Mouse (Mus musculus): ENCODE measurements around the gene Sh3rf3. TPM values are rescaled to one million over a fixed set of nuclear protein-coding genes. Genes with fewer than 3 reads are reported as not detected.

Gene Sh3rf3
- polyA plus RNA-seq, 1 experiment, result 6.0 TPM

- H3K36me3 ChIP-seq (ENCODE audit: control insufficient read depth, insufficient read depth, low read length), result no peaks in the 10 kb centered on the region
- peaks cover 5% of the 10 kb centered on the region; the same call in 1 of the 2 replicates for H3K4me1 ChIP-seq (replicated peaks; ENCODE audit: control insufficient read depth, insufficient read depth, low read length)
- WGBS, result 22% methylated on average over 20 of the region's 20 CpGs
- DNase-seq, result peak; percentile 40
- TF ChIP-seq POLR2A (IDR thresholded peaks at IDR 0.05; ENCODE audit: control insufficient read depth, extremely low read depth, insufficient read depth, low read length, poor library complexity) (no peak), CTCF (IDR thresholded peaks at IDR 0.05; ENCODE audit: borderline replicate concordance, control insufficient read depth, extremely low read depth, insufficient read depth, low read length, poor library complexity) (no peak)
- no peak overlapping the region for H3K27ac ChIP-seq (ENCODE audit: control insufficient read depth, insufficient read depth, low read length)
- no peak overlapping the region for H3K4me3 ChIP-seq (ENCODE audit: control insufficient read depth, insufficient read depth, low read length)
- no peaks in the 10 kb centered on the region for H3K27me3 ChIP-seq (ENCODE audit: control insufficient read depth, insufficient read depth, low read length)
Measured at GRCm38 (mm10) chr10:59131926-59132628, 318.9 kb downstream of the Sh3rf3 start.

GRCm38 (mm10) chr10:59133478-59134009 lies 320.4 kb downstream of the Sh3rf3 start:
- DNase-seq, result no peak
- TF ChIP-seq POLR2A (IDR thresholded peaks at IDR 0.05; ENCODE audit: control insufficient read depth, extremely low read depth, insufficient read depth, low read length, poor library complexity) (no peak), CTCF (IDR thresholded peaks at IDR 0.05; ENCODE audit: borderline replicate concordance, control insufficient read depth, extremely low read depth, insufficient read depth, low read length, poor library complexity) (no peak)
- Histone ChIP-seq H3K27ac (ENCODE audit: control insufficient read depth, insufficient read depth, low read length) (no peak overlapping the region), H3K4me1 (replicated peaks; ENCODE audit: control insufficient read depth, insufficient read depth, low read length) (peaks cover 5% of the 10 kb centered on the region; the same call in 1 of the 2 replicates), H3K36me3 (ENCODE audit: control insufficient read depth, insufficient read depth, low read length) (no peaks in the 10 kb centered on the region), H3K27me3 (ENCODE audit: control insufficient read depth, insufficient read depth, low read length) (no peaks in the 10 kb centered on the region), H3K4me3 (ENCODE audit: control insufficient read depth, insufficient read depth, low read length) (no peak overlapping the region)
- WGBS, result 92% methylated on average over 8 of the region's 8 CpGs

GRCm38 (mm10) chr10:59149956-59150383 lies 336.8 kb downstream of the Sh3rf3 start:
- no peaks in the 10 kb centered on the region for H3K4me1 ChIP-seq (replicated peaks; ENCODE audit: control insufficient read depth, insufficient read depth, low read length)

GRCm38 (mm10) chr10:59150938-59151657 lies 337.9 kb downstream of the Sh3rf3 start:
- Histone ChIP-seq H3K27me3 (ENCODE audit: control insufficient read depth, insufficient read depth, low read length) (no peaks in the 10 kb centered on the region), H3K36me3 (ENCODE audit: control insufficient read depth, insufficient read depth, low read length) (no peaks in the 10 kb centered on the region), H3K4me3 (ENCODE audit: control insufficient read depth, insufficient read depth, low read length) (no peak overlapping the region), H3K4me1 (replicated peaks; ENCODE audit: control insufficient read depth, insufficient read depth, low read length) (no peaks in the 10 kb centered on the region), H3K27ac (ENCODE audit: control insufficient read depth, insufficient read depth, low read length) (no peak overlapping the region)
- 95% methylated on average over 10 of the region's 10 CpGs for WGBS
- TF ChIP-seq CTCF (IDR thresholded peaks at IDR 0.05; ENCODE audit: borderline replicate concordance, control insufficient read depth, extremely low read depth, insufficient read depth, low read length, poor library complexity), result no peak
- no peak for TF ChIP-seq POLR2A (IDR thresholded peaks at IDR 0.05; ENCODE audit: control insufficient read depth, extremely low read depth, insufficient read depth, low read length, poor library complexity)
- no peak for DNase-seq

More at GRCm38 (mm10) chr10:59149956-59150383, 336.8 kb downstream of the Sh3rf3 start:
- H3K36me3 ChIP-seq (ENCODE audit: control insufficient read depth, insufficient read depth, low read length), result no peaks in the 10 kb centered on the region
- TF ChIP-seq POLR2A (IDR thresholded peaks at IDR 0.05; ENCODE audit: control insufficient read depth, extremely low read depth, insufficient read depth, low read length, poor library complexity) (no peak), CTCF (IDR thresholded peaks at IDR 0.05; ENCODE audit: borderline replicate concordance, control insufficient read depth, extremely low read depth, insufficient read depth, low read length, poor library complexity) (no peak)
- no peak overlapping the region for H3K27ac ChIP-seq (ENCODE audit: control insufficient read depth, insufficient read depth, low read length)
- DNase-seq, result peak; percentile 27
- WGBS, result 17% methylated on average over 8 of the region's 8 CpGs
- H3K4me3 ChIP-seq (ENCODE audit: control insufficient read depth, insufficient read depth, low read length), result no peak overlapping the region
- H3K27me3 ChIP-seq (ENCODE audit: control insufficient read depth, insufficient read depth, low read length), result no peaks in the 10 kb centered on the region

- TF ChIP-seq CTCF (IDR thresholded peaks at IDR 0.05; ENCODE audit: borderline replicate concordance, control insufficient read depth, extremely low read depth, insufficient read depth, low read length, poor library complexity) (no peak), POLR2A (IDR thresholded peaks at IDR 0.05; ENCODE audit: control insufficient read depth, extremely low read depth, insufficient read depth, low read length, poor library complexity) (no peak)
- H3K4me3 ChIP-seq (ENCODE audit: control insufficient read depth, insufficient read depth, low read length), result no peak overlapping the region
- WGBS, result 85% methylated on average over 5 of the region's 5 CpGs
- no peak overlapping the region for H3K27ac ChIP-seq (ENCODE audit: control insufficient read depth, insufficient read depth, low read length)
- no peak for DNase-seq
- H3K4me1 ChIP-seq (replicated peaks; ENCODE audit: control insufficient read depth, insufficient read depth, low read length), result no peaks in the 10 kb centered on the region
- H3K36me3 ChIP-seq (ENCODE audit: control insufficient read depth, insufficient read depth, low read length), result no peaks in the 10 kb centered on the region
- H3K27me3 ChIP-seq (ENCODE audit: control insufficient read depth, insufficient read depth, low read length), result no peaks in the 10 kb centered on the region
Measured at GRCm38 (mm10) chr10:59152544-59153081, 339.5 kb downstream of the Sh3rf3 start.

- 74% methylated on average over 3 of the region's 3 CpGs for WGBS
- no peak for TF ChIP-seq POLR2A (IDR thresholded peaks at IDR 0.05; ENCODE audit: control insufficient read depth, extremely low read depth, insufficient read depth, low read length, poor library complexity)
- TF ChIP-seq CTCF (IDR thresholded peaks at IDR 0.05; ENCODE audit: borderline replicate concordance, control insufficient read depth, extremely low read depth, insufficient read depth, low read length, poor library complexity), result no peak
- H3K27ac ChIP-seq (ENCODE audit: control insufficient read depth, insufficient read depth, low read length), result no peak overlapping the region
- H3K36me3 ChIP-seq (ENCODE audit: control insufficient read depth, insufficient read depth, low read length), result no peaks in the 10 kb centered on the region
- no peak for DNase-seq
- H3K4me3 ChIP-seq (ENCODE audit: control insufficient read depth, insufficient read depth, low read length), result no peak overlapping the region
- no peaks in the 10 kb centered on the region; the same call in 1 of the 2 replicates for H3K4me1 ChIP-seq (replicated peaks; ENCODE audit: control insufficient read depth, insufficient read depth, low read length)
- no peaks in the 10 kb centered on the region for H3K27me3 ChIP-seq (ENCODE audit: control insufficient read depth, insufficient read depth, low read length)
Measured at GRCm38 (mm10) chr10:59158627-59159026, 345.5 kb downstream of the Sh3rf3 start.
